Comparison of ENCODE assay signal across 8 mouse cellular contexts in the genomic region with DNA sequence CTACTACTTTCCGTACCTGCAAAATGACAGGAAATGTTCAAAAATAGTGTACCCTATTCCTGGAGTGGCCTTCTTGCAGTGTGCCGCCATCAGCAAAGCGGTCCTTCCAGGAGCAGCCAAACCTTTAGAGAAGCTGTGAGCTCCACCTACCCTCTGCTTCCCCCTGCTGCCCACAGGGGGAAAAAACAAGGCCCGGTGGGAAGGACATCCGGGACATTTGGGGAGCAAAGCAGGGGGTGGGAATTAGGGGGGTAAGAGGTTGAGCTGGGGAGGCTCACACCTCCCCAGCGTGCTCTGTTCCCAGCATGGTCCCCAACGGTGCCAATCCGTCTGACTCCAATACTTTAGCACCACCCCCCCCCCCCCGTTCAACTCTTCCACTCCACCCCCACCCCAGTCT. TPM values are rescaled to one million over a fixed set of nuclear protein-coding genes. Genes with fewer than 3 reads are reported as not detected.
DNase-seq lines count a peak whose midpoint lies in the region; ATAC-seq and TF ChIP-seq lines count a peak whose summit lies in the region.

No protein-coding gene starts in this region.

- in situ Hi-C loops in ES-E14 (cut with MboI; ENCODE audit: low sequenced_read_pairs in 2 of 2, unreplicated experiment in 2 of 2): loop anchor here in 1 of 2 experiments (5.0 to 10.0 kb wide), 2 partner anchors 131 to 309 kb away; no protein-coding TSS in a partner anchor

- H3K9me3 ChIP-seq in ES-E14 (ENCODE audit: control insufficient read depth, insufficient read depth, low read depth, low read length): no peaks in the 10 kb centered on the region
- H3K9me3 ChIP-seq in forebrain, embryonic 15.5 days: no peaks in the 10 kb centered on the region

- H3K4me2 ChIP-seq in forebrain, embryonic 15.5 days (replicated peaks): peak overlapping the region; percentile 42

- peak; percentile 65 for DNase-seq in ES-E14 (ENCODE audit: low read depth, low spot score)
- peak; percentile 80 for DNase-seq in cerebellum, adult 11 months
- DNase-seq in heart, postnatal 14 days: peak; percentile 81 to 89
- peak; percentile 70 to 86 for DNase-seq in layer of hippocampus, adult 18-20 months (ENCODE audit: low spot score in 2 of 2)
- peak; percentile 67 to 71 for DNase-seq in lung, adult 18-20 months
- peak; percentile 52 for DNase-seq in ovary, postnatal 10 days (ENCODE audit: low spot score)
- DNase-seq in urinary bladder, adult 2 months (ENCODE audit: low spot score): peak; percentile 51

- WGBS in forebrain, embryonic 15.5 days: 10% methylated on average over 8 of the region's 9 CpGs

- ATAC-seq in forebrain, embryonic 15.5 days (replicated peaks): peak; percentile 75

- no peaks in the 10 kb centered on the region for H3K36me3 ChIP-seq in ES-E14 (ENCODE audit: control insufficient read depth, insufficient read depth, low read length, poor library complexity, severe bottlenecking)
- no peaks in the 10 kb centered on the region for H3K36me3 ChIP-seq in forebrain, embryonic 15.5 days

- H3K4me3 ChIP-seq in ES-E14 (ENCODE audit: insufficient read depth in 1 of 2, low read depth in 1 of 2, low read length in 2 of 2, poor library complexity in 1 of 2, severe bottlenecking in 1 of 2): peak overlapping the region in 1 of 2 experiments; percentile 58; a peak in 1 of 4 replicates
- H3K4me3 ChIP-seq in forebrain, embryonic 15.5 days: peak overlapping the region; percentile 27

- H3K9ac ChIP-seq in ES-E14 (ENCODE audit: insufficient read depth, low read depth, low read length, poor library complexity, severe bottlenecking): no peak overlapping the region
- 0 out of 2 replicates have a peak overlapping the region, but pooled peaks have one; percentile 0 for H3K9ac ChIP-seq in forebrain, embryonic 15.5 days (replicated peaks)

- H3K27ac ChIP-seq in ES-E14 (ENCODE audit: insufficient read depth, low read depth, low read length, poor library complexity, severe bottlenecking): no peak overlapping the region
- H3K27ac ChIP-seq in forebrain, embryonic 15.5 days (replicated peaks): no peak overlapping the region

- intact Hi-C loops in heart, postnatal 14 days (cut with DNase I): loop anchor here (1.0 to 10.0 kb wide), 2 partner anchors 85 to 411 kb away; no protein-coding TSS in a partner anchor

- H3K27me3 ChIP-seq in forebrain, embryonic 15.5 days: no peaks in the 10 kb centered on the region

- peaks cover 0 to 4% of the 10 kb centered on the region in 2 experiments; a peak in 1 of 4 replicates for H3K4me1 ChIP-seq in ES-E14 (ENCODE audit: control insufficient read depth in 2 of 2, insufficient read depth in 2 of 2, low read length in 2 of 2, poor library complexity in 1 of 2)
- peaks cover 10% of the 10 kb centered on the region; the same call in 1 of the 2 replicates for H3K4me1 ChIP-seq in forebrain, embryonic 15.5 days

TF ChIP-seq in ES-E14, 5 proteins besides CTCF, POLR2A, EP300 and RAD21:
- TF ChIP-seq ZC3H11A (IDR thresholded peaks at IDR 0.05; ENCODE audit: borderline replicate concordance, low read depth, low read length) (peak; percentile 75), CHD2 (IDR thresholded peaks at IDR 0.05; ENCODE audit: low read depth, low read length) (no peak), ZNF384 (IDR thresholded peaks at IDR 0.05; ENCODE audit: low read depth, low read length) (no peak), MAFK (IDR thresholded peaks at IDR 0.05; ENCODE audit: insufficient read depth, low read depth, low read length) (no peak)

RNA-seq across cellular contexts. Expression of a gene that starts 8.9 kb away (rescaled TPM):
- not detected in 2 replicates for total RNA-seq in ES-E14 (2012; rRNA removed)
- polyA plus RNA-seq in forebrain, embryonic 15.5 days (2015; fragmentation: Nextera tagmentation; extraction: Ambion mirVana): 4.2 and 6.4 TPM in 2 replicates
- 10 to 100 TPM; 13.5 to 17.4 TPM for total RNA-seq in heart, postnatal 14 days (2021)
- total RNA-seq in layer of hippocampus, adult 18-20 months (2021): 1 to 10 TPM; 3.9 to 5.2 TPM
- 14.0 and 18.9 TPM in 2 replicates for polyA plus RNA-seq in urinary bladder, adult 2 months (2012; rRNA removed)

RNA-seq across cellular contexts. Expression of a gene that starts 32.9 kb away (rescaled TPM):
- total RNA-seq in ES-E14 (2012; rRNA removed): 40.2 and 47.5 TPM in 2 replicates
- 69.4 and 76.8 TPM in 2 replicates for polyA plus RNA-seq in forebrain, embryonic 15.5 days (2015; fragmentation: Nextera tagmentation; extraction: Ambion mirVana)
- total RNA-seq in heart, postnatal 14 days (2021): 10 to 100 TPM; 37.3 to 47.7 TPM
- 10 to 100 TPM; 16.6 to 24.9 TPM for total RNA-seq in layer of hippocampus, adult 18-20 months (2021)
- 48.4 and 67.8 TPM in 2 replicates for polyA plus RNA-seq in urinary bladder, adult 2 months (2012; rRNA removed)
